Mouse (Mus musculus) ovary, postnatal 36 days (tissue): ENCODE data around the gene Vps4a.
"Not testable (repeated sequence)": the region's sequence is repeated elsewhere in the genome, so short reads cannot be mapped to it uniquely, and the experiment has no call there.

Experiments used
- DNase-seq: peaks from one replicate; pipeline ENCODE4 v3.0.0; 2022; ENCODE audit warnings: low spot score, mixed read lengths

Gene Vps4a

GRCm38 (mm10) chr8:107030650-107031576, at the start of gene Vps4a:
TSS of gene Vps4a (plus strand) at chr8:107031222.
- DNase-seq: peak; percentile 98

DNA sequence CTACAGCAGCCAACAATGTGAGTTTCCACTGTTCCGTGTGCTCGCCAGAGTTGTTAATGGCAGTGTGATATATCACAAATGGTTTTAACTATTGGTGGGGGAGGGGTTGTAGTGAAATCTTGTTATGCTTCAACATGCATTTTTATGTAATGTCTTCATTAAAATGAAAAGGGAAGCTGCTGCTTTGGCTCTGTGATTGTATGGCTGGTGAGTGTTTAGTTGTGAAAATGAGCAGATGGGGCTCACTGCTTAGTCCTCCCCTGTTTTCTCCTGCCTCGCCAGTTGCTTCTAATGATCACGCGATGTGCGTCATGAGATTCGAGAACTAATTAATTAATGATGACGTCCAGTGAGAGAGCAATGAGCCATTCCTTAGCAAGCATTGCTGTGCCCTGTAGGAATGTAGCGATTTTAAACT, 45.6 kb upstream of the Vps4a start:
- no peak for DNase-seq

GRCm38 (mm10) chr8:106985951-106986350, 45.1 kb upstream of the Vps4a start:
- no peak for DNase-seq

DNA sequence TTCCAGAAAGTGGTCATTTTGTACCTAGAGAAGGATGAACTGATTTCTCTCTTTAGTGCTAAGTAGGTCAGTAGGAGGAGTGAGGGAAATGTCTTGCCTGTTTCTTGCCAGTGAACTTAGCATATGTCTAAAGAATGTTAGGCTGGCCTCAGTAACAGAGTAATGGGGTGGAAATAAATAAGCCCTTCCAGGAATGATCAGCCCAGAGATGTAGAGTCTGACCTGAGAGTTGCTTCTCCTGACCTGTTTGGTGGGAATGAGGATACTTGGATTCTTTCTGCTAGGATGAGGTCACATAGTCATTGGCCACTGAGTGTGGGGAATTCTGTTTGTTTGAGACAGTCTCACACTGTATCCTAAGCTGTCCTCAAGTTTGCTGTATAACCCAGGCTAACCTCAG, 43.5 kb upstream of the Vps4a start:
- DNase-seq: no peak

DNA sequence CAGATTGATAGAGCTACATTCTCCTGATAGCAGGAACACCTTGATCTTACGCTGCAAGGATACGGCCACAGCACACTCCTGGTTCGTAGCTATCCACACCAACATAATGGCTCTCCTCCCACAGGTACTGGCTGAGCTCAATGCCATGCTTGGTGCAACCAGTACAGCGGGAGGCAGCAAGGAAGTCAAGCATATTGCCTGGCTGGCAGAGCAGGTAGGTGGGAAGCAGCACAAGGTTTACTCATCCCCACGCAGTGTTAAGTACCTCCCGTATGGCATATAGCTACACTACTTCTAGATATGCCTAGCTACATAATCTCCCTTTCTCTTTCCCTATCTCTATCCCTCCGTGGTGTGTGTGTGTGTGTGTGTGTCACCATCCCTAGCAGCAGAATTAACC, 39.6 kb upstream of the Vps4a start:
- DNase-seq: no peak

DNA sequence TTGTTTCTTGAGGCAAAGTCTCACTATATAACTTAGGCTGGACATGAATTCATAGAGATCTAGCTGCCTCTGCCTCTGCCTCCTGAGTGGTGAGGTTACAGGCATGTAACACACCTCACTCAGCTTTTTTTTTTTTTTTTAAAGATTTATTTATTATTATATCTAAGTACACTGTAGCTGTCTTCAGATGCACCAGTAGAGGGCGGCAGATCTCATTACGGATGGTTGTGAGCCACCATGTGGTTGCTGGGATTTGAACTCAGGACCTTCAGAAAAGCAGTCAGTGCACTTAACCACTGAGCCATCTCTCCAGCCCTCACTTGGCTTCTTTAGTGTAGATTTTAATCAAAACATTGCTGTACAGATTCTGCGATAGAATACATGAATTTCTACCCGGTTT, 34.7 kb upstream of the Vps4a start:
- not testable (repeated sequence) for DNase-seq

- DNase-seq: no peak
Measured at GRCm38 (mm10) chr8:106997416-106997815, 33.6 kb upstream of the Vps4a start.

DNA sequence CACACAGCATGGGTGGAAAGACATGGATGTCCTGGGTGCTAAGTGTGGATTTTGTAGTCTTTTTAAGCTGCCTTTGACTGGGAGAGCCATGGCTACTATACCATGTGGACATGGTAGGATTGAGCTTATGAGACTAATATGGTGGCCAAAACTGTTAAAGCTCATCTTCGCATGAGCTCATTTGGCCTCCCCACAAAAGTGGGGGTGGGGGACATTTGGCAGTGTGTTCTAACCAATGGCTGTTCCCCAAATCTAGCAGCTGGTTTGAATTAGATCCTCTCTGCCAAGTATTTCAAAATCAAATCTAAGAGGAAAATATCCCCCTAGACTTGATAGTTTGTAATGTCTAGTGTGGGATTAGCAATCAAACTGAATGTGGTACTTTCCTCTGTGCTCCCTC, 32.0 kb upstream of the Vps4a start:
- DNase-seq: peak; percentile 25

DNA sequence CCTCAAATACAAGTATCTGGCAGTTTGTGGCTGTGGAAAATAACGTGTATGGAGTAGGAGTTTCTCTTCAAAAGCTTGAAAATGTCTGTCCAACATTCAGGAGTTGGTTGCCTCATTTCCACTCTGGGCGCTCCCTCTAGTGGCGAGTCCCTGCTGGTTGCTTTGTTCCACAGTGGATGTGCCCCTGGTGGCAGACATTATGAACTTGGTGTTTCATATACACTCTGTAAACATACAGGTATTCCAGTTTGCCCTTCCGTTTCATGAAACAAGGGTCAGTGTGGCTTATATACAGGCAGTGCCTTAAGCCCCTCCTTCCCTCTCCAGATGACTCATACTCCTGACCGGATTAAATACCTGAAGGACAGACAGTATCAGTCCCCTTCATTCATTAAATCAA, 28.5 kb upstream of the Vps4a start:
- peak; percentile 86 for DNase-seq

- no peak for DNase-seq
Measured at GRCm38 (mm10) chr8:107007795-107008194, 23.2 kb upstream of the Vps4a start.

DNA sequence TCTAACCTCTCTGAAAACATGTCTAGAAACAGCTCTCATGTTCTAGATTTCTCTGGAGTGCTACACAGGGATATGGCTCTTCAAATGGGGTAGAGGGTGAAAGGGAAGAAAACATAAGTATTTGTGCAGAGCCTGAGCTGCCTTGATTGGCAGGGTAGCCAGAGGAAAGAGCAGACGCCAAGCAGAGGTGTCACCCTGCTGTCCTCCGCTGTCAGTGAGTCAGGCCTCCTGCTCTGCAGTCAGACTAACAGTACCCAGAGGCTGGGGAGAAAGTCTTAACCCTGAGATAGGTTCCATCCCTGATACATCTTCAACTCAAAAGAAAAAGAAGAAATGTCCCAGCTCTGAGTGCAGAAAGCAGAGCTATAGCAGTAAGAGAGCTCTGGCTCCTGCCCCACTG, 18.4 kb upstream of the Vps4a start:
- DNase-seq: no peak

- DNase-seq: no peak
Measured at GRCm38 (mm10) chr8:107014915-107015314, 16.1 kb upstream of the Vps4a start.

- DNase-seq: no peak
Measured at GRCm38 (mm10) chr8:107023479-107023878, 7.5 kb upstream of the Vps4a start.

GRCm38 (mm10) chr8:107029310-107029709, 1.7 kb upstream of the Vps4a start:
- DNase-seq: no peak

DNA sequence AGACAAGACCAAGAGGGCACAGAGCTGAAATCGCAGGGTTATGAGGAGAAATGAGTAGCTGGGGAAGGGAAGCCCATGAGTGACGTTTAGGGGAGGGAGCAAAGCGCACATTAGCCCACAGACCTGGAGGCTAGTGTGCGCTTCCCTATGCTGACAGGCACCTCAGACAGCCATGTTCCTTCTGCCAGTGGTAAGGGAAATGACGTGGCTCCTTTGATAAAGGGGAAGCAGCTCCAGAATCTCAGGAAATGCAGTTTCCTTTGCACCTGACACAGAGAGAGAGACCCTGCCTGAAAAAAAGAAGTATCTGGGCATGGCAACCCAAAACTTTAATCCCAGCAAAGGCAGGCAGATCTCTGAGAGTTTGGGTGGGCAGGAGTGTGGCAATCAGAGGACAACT, 964 bp upstream of the Vps4a start:
- DNase-seq: no peak

- no peak for DNase-seq
Measured at GRCm38 (mm10) chr8:107031577-107032090, 612 bp downstream of the Vps4a start.

- not testable (repeated sequence) for DNase-seq
Measured at GRCm38 (mm10) chr8:107033609-107034008, 2.6 kb downstream of the Vps4a start.

- DNase-seq: no peak
Measured at GRCm38 (mm10) chr8:107035641-107036040, 4.6 kb downstream of the Vps4a start.

DNA sequence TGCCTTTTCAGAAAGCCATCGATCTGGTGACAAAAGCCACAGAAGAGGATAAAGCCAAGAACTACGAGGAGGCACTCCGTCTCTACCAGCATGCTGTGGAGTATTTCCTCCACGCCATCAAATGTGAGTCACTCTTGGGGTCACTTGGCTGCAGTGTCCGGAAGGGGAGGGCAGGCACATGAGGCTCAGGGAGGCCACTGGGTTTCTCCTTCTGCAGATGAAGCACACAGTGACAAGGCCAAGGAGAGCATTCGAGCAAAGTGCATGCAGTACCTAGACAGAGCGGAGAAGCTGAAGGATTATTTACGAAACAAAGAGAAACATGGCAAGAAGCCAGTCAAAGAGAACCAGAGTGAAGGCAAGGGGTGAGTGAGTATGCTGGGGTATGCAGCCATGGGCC, 5.6 kb downstream of the Vps4a start:
- peak; percentile 26 for DNase-seq

DNA sequence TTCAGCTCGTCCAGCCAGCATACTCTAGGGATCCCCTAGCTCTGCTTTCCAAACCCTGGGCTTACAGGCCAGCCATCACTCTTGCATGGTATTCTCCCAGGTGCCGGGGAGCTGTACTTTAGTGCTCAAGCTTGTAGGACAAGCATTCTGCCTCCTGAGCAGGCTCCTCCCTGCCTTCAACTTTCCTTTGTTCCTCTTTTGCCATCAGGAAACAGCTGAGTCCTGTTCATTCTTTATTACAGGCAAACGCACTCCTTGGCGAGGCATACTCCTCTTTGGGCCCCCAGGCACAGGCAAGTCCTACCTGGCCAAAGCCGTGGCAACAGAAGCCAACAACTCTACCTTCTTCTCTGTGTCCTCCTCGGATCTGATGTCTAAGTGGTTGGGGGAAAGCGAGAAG, 9.6 kb downstream of the Vps4a start:
- no peak for DNase-seq

- DNase-seq: no peak
Measured at GRCm38 (mm10) chr8:107045478-107045877, 14.5 kb downstream of the Vps4a start.

- DNase-seq: no peak
Measured at GRCm38 (mm10) chr8:107046976-107047375, 16.0 kb downstream of the Vps4a start.

DNA sequence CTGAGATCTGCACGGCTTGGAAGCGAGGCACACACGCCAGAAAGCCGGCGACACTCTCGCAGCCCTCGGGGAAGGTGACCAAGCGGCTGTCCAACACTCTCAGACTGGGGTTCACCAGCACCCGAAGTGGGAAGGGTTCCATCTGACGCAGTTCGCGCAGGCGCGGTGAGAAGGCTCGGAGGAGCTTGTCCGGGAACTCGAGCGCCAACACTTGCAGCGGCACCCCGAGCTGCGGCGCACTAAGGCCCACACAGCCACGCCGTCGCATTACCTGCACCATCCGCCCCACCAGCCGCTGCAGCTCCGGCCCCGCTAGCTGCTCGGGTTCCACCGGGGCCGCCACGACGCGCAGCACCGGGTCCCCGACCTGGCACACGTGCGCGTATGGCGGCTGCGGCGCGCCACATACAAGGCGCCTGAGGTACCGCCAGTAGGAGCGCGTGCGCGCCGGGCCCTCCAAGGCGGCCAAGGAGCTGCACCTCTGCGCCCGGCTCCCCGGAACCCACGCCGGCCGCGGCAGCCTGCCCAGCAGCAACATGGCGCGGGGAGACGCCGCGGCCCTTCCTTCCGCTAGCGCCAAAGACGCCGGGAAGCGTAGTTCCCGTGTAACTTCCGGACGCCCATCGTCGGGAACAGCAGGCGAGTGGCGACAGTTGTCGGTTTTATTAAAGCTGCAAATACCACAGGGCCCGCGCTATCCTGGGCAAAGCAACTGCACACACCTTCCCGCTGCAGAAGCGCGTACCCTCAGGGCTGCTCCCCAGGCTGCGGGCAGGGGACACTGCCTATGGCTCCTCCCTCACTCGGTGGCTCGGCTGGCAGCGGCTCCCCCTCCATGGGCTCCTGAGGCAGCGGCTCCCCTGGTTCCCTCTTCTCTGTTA, 17.3 kb downstream of the Vps4a start, which contains the start of gene Pdf:
TSS of gene Pdf (minus strand) at position 554 of the 881 bp plus-strand sequence.
- DNase-seq: peak; percentile 83
